Mouse (Mus musculus): ENCODE measurements around the gene Ciapin1. TPM values are rescaled to one million over a fixed set of nuclear protein-coding genes. Genes with fewer than 3 reads are reported as not detected.
"Not testable (repeated sequence)": the region's sequence is repeated elsewhere in the genome, so short reads cannot be mapped to it uniquely, and the experiment has no call there.

Gene Ciapin1
- total RNA-seq, 2 experiments from 2014 or later, result 71.9 to 73.9 TPM

DNA sequence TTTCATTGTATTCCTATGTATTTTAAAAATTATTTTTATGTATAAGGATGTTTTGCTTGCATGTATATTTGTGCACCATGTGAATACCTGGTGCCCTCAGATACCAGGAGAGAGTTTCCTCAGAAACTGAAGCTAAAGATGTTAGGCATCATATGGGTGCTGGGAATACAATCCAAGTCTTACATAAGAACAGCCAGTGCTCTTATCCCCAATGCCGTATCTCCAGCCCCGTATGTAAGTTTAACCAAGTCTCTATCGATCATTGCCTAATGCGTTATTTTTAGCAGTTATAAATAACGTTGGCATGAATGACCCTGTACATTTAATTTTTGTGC lies 18.8 kb upstream of the Ciapin1 start:
- no peak for DNase-seq

GRCm38 (mm10) chr8:94854761-94855160 lies 16.6 kb upstream of the Ciapin1 start:
- DNase-seq, result not testable (repeated sequence)

GRCm38 (mm10) chr8:94850049-94850448 lies 11.9 kb upstream of the Ciapin1 start:
- no peak for DNase-seq

- no peak for DNase-seq
Measured at GRCm38 (mm10) chr8:94841183-94841582, 3.0 kb upstream of the Ciapin1 start.

DNA sequence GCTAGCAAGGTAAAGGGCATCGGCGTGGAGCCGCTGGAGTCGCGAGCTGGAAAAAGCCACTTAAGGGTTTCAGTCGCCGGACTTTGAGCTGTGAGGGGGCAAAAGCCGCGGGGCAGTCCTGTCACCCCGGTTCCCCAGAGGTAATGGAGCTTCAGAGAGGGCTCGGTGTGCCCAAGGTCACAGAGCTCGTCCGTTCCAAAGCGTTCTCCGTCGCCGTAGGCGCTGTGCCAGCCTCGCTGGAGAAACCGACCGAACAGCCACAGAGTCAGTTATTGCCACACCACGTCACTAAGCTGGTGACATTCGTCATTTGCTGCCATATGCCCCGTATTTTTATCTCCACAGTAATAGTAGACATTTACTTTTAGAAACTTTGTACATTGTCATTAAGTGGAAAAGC lies 442 bp upstream of the Ciapin1 start:
- DNase-seq, result peak in 1 of 2 experiments; percentile 77

- DNase-seq, result no peak
Measured at GRCm38 (mm10) chr8:94836456-94837240, 1.5 kb downstream of the Ciapin1 start.

- not testable (repeated sequence) for DNase-seq
Measured at GRCm38 (mm10) chr8:94835751-94836150, 2.4 kb downstream of the Ciapin1 start.

DNA sequence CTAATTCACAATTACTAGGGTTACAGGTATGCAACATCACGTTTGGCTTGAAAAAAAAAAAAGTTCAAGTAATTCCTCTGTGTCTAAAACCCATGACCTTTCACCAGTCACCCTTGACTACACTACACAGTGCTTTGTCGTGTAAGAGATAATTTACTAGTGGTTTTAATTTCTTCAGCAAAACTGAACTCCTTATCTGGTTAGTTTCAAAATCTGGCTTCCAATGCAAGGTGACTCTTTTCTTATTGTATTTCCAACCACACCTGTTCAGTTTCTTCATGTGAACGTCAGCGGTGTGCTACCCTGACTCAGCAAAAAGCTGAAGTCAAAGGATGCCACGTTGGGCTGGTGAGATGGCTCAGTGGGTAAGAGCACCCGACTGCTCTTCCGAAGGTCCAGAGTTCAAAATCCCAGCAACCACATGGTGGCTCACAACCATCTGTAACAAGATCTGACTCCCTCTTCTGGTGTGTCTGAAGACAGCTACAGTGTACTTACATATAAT lies 4.2 kb downstream of the Ciapin1 start:
- not testable (repeated sequence) for DNase-seq

DNA sequence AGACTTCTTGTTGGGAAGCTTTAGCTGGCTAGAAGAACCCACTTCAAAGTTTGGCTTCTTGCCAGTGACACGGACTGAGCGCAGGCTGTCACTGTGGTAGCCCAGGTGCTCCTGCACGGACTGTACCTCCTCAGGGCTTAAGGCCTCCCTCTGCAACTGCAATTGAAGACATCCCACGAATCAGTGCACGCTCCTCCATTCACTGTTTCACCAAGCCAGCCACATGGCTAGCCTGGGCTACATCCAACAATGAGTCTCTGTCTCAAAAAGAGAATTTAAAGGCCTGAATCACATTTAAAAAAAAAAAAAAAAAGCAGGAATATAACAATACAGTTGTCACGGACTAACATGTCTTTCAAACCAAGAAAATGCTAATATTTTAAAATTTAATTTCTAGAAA lies 9.9 kb downstream of the Ciapin1 start:
- no peak for DNase-seq

GRCm38 (mm10) chr8:94826210-94826609 lies 11.9 kb downstream of the Ciapin1 start:
- DNase-seq, result no peak

GRCm38 (mm10) chr8:94825170-94825569 lies 13.0 kb downstream of the Ciapin1 start:
- DNase-seq, result no peak

DNA sequence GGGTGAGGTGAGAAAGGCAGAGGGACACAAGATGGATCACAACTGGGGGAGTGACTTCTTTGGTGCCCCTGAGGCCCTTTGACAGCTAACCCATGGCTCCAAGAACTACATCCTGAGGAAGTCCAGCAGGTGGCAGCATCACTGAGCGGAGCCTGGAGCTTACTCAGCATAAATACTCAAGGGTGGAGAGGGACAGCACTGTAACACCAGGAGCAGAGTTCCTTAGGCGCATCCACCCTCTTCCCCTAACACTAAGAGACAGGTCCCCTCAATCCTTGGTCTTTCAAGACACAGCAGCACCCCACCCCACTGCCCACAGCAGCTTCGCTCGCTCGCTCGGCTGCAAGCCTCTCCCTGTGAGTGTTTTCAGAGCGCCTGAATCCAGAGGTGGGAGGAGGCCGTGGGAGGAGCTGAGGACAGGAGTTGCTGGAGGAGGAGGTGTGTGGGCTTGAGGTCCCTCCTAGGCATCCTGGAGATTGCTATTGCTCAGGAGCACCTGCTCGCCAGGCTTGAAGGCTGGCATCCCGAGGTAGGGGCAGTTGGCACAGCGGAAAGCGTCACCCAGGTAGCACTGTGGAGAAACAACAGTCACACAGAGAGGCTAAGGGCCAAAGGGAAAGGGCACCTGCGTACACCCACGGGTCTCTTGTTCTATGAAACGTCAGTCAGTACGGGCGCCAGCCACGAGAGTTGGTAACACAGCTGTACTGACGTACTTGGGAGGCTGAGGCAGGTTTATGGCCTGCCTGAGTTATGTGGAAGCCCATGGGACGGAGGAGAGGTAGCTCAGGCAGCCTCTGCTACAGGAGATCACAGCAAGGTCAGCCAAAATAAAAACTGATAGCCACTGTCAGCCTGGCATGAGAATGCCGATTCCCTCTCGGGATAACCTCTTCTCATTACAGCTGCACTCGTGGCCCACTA lies 15.3 kb downstream of the Ciapin1 start:
- peak in 1 of 2 experiments; percentile 46 for DNase-seq

GRCm38 (mm10) chr8:94821381-94821780 lies 16.8 kb downstream of the Ciapin1 start:
- DNase-seq, result no peak

DNA sequence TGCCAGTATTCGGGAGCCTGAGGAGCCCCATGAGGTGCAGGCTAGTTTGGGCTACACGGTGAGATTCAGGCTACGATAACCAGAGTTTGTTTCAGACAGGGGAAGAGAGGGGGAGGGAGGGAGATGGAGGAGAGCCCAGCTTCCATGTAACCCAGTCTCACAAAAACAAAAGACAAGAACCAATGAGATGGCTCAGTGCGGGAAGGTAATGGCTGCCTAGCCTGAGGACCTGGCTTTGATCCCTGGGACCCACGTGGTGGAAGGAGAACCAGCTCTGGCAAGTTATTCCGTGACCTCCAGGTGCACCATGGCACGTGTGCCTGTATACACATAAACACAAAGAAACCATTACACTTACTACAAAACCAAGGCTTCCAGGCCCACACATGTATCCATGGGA lies 17.6 kb downstream of the Ciapin1 start:
- DNase-seq, result no peak

GRCm38 (mm10) chr8:94819671-94820179 lies 18.4 kb downstream of the Ciapin1 start:
- no peak for DNase-seq

DNA sequence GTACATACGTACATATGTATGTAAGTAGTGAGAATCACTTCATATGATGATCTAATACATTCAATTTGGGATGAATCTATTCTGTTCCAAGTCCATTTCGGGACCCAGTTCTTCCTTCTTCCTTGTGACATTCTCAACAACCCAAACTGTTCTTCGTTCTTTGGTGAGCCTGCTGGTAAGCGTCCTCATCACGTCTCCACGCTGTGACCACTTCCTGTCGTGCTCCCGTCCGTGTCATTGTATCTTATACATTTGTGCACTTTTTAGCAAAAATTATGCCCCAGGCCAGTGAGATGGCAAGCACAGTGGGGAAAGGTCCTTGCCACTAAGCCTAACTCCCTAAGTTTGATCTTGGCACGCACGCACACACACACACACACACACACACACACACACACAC lies 20.2 kb downstream of the Ciapin1 start:
- no peak for DNase-seq

DNA sequence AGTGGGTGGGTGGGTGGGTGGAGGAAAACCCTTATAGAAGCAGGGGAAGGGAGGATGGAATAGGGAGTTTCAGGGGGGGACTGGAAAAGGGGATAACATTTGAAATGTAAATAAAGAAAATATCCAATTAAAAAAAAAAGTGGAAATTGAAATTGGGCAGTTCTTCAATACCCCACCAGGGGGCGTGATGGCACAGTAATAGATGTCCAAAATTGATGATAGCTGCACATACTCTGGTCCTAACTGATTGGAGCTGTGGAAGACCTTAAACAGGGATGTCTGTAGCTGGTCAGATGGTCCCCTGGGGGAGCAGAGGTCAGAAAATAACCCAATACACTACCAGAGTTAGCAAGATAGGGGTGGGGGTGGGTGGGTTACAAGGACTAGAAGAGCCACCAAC lies 23.6 kb downstream of the Ciapin1 start:
- no peak for DNase-seq

GRCm38 (mm10) chr8:94812645-94813098 lies 25.5 kb downstream of the Ciapin1 start:
- peak; percentile 80 to 86 for DNase-seq

DNA sequence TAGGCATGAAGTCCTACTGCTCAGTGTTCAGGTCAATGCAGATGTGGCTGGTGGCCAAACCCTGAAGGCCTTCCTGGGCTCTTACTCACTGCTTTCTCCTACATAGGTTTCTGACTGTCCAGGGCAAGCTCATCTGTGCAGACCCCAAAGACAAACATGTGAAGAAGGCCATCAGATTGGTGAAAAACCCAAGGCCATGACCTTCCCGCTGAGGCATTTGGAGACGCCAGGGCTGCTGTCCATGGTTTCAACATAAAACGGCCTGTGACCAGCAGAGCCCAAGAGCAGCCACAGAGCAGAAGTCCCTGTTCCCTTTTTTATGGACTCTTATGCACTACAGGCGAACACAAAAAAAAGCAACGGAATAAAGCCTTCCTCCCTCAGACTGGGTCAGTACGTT lies 26.5 kb downstream of the Ciapin1 start:
- DNase-seq, result no peak

DNA sequence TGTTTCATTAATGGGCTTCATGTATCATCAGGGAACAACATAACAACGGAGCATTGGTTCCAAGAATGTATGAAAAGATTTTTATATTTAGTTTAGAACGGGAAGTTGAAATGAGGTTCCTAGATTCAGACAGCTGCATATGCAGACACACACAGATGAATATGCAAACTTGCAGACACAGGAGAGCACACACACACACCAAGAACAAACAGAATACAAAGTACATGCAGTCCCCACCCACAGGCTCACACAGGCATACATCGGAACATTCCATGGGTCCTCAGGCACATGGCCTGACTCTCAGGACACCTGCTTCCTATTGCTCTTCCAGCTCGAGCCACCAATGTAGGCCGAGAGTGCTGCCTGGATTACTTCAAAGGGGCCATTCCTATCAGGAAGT lies 27.3 kb downstream of the Ciapin1 start:
- DNase-seq, result no peak

DNA sequence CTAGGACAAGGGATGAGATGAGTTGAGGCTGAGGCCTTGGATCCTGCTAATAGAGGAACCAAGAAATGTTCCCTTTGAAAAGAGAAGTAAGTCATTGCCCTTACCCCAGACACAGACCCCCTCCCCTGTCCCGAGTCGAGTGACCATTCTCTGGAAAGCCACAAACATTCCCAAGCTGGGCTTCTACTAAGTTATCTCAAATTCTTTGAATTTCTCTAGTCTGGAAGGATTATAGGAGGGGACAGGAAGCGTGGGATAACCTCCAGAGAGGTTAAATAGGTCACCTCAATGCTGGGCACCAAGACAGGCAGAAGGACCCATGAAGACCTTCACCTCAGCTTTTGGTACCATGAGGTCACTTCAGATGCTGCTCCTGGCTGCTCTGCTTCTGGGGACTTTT lies 28.0 kb downstream of the Ciapin1 start, which contains the start of gene Ccl17:
TSS of gene Ccl17 (plus strand) at position 301 of the 400 bp plus-strand sequence.
- DNase-seq, result no peak

DNA sequence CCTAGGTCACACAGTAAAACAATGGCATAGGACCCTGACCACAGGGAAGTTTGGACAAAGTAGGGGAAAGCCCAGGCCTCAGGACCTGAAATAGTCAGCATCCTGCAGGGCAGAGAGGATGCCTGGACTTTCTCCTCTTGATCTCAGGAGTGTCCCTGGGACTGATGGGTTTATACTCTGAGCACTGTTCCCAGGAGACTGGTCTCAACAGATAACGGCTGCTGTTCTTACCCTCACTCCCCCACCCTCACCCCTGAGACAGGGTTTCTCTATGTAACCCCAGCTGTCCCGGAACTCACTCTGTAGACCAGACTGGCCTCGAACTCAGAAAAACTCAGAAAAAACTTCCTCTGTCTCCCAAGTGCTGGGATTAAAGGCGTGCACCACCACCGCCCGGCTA lies 29.8 kb downstream of the Ciapin1 start:
- DNase-seq, result no peak

- no peak for DNase-seq
Measured at GRCm38 (mm10) chr8:94807506-94807905, 30.7 kb downstream of the Ciapin1 start.

All from layer of hippocampus, postnatal 36 days (tissue).